ENCODE assay signal across 10 mouse cellular contexts in the genomic region with DNA sequence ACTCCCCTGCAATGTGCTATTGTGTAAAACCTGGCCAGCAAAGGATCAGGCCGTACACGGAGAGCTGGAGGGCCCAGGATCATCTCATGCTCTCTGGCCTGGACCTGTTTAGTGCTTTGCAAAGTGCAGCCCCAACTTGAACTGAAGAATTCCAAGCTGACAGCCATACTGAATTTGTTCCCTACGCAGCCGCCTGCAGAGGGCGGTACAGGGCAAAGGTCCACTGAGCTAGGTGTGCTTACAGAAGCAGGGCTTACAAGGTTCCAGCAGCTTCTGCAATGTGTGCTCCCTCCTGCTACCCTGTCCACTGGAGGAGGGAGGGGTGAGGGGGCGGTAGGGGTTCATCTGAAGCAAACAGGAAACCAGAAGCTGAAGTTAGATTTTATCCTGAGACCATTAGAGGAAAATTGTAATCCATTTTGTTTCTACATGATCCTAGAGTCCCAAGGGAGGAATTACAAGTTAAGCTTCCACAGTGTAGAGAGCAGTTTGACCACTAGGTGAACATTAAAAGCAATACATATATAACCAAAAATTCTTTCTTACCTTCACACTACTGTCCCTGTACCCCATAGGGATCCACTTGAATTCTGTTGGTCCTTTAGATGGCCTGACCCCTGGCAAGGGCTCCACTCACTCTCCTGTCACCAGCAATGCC. TPM values are rescaled to one million over a fixed set of nuclear protein-coding genes. Genes with fewer than 3 reads are reported as not detected.
A peak's percentile ranks its signal among the peaks of the same experiment; 100 is the strongest.
DNase-seq lines count a peak whose midpoint lies in the region; ATAC-seq and TF ChIP-seq lines count a peak whose summit lies in the region.
"Not testable (repeated sequence)": the region's sequence is repeated elsewhere in the genome, so short reads cannot be mapped to it uniquely, and the experiment has no call there.
"Had no signal": no experiment of that assay in that cellular context is flagged by ENCODE, and none has a peak within 500 bp of the region (broad histone marks: within the 10 kb centered on the region; RNA-seq: fewer than 3 reads in every experiment).

No protein-coding gene starts in this region.

- TF ChIP-seq EP300 in MEL (IDR thresholded peaks at IDR 0.05; ENCODE audit: low read depth in 1 of 2, low read length in 2 of 2): not testable (repeated sequence)

- not testable (repeated sequence) for TF ChIP-seq POLR2A in MEL (IDR thresholded peaks at IDR 0.05; ENCODE audit: control insufficient read depth in 1 of 2, insufficient read depth in 1 of 2, low read depth in 1 of 2, low read length in 2 of 2, poor library complexity in 1 of 2); cerebellum, adult 2 months (IDR thresholded peaks at IDR 0.05; ENCODE audit: borderline replicate concordance, insufficient read depth, low read length)

- not testable (repeated sequence) for H3K4me2 ChIP-seq in lung, embryonic 16.5 days (ENCODE audit: low read depth, low read length)

- H3K36me3 ChIP-seq in MEL (ENCODE audit: control insufficient read depth in 1 of 2, insufficient read depth in 2 of 2, low read length in 2 of 2); lung, embryonic 16.5 days (ENCODE audit: control insufficient read depth, insufficient read depth, low read length): not testable (repeated sequence)

- H3K9ac ChIP-seq in MEL (ENCODE audit: control insufficient read depth, low read depth, low read length, poor library complexity, severe bottlenecking); lung, embryonic 16.5 days (ENCODE audit: low read length): not testable (repeated sequence)

- TF ChIP-seq CTCF in MEL (IDR thresholded peaks at IDR 0.05 in 2 of 3, conservative IDR thresholded peaks at IDR 0.05 in 1 of 3; ENCODE audit: control insufficient read depth in 1 of 3, insufficient read depth in 1 of 3, low read depth in 2 of 3, low read length in 3 of 3, poor library complexity in 1 of 3, severe bottlenecking in 1 of 3): peak; percentile 2 to 51 (median 44); a peak in 4 of 6 replicates
- peak; percentile 24; the same call in 1 of the 2 replicates for TF ChIP-seq CTCF in cerebellum, adult 2 months (IDR thresholded peaks at IDR 0.05; ENCODE audit: borderline replicate concordance, insufficient read depth, low read depth, low read length)

- 24% methylated on average over 6 of the region's 6 CpGs for WGBS in cerebellum, adult 2 months
- 18% methylated on average over 6 of the region's 6 CpGs for WGBS in lung, embryonic 16.5 days

- peak; percentile 23; the same call in 1 of the 2 replicates for ATAC-seq in lung, embryonic 16.5 days (ENCODE audit: low read depth)

- H3K27ac ChIP-seq in MEL (ENCODE audit: control insufficient read depth, low read depth, low read length); cerebellum, adult 2 months (ENCODE audit: insufficient read depth, low read length); lung, embryonic 16.5 days (ENCODE audit: low read length): not testable (repeated sequence)

- TF ChIP-seq RAD21 in MEL (IDR thresholded peaks at IDR 0.05; ENCODE audit: low read depth, low read length): peak; percentile 37

- not testable (repeated sequence) for H3K4me1 ChIP-seq in MEL (ENCODE audit: control insufficient read depth in 1 of 2, insufficient read depth in 2 of 2, low read length in 2 of 2); cerebellum, adult 2 months (ENCODE audit: control insufficient read depth, insufficient read depth, low read length); lung, embryonic 16.5 days (replicated peaks; ENCODE audit: control insufficient read depth, insufficient read depth, low read length)

- not testable (repeated sequence) for H3K9me3 ChIP-seq in MEL (replicated peaks; ENCODE audit: insufficient read depth, low read length); lung, embryonic 16.5 days (ENCODE audit: control insufficient read depth, low read length)

- not testable (repeated sequence) for H3K27me3 ChIP-seq in MEL (ENCODE audit: control insufficient read depth in 1 of 2, insufficient read depth in 2 of 2, low read length in 2 of 2); cerebellum, adult 2 months (ENCODE audit: control insufficient read depth, insufficient read depth, low read length); lung, embryonic 16.5 days (ENCODE audit: control insufficient read depth, insufficient read depth, low read depth, low read length)

- not testable (repeated sequence) for H3K79me2 ChIP-seq in MEL (ENCODE audit: control insufficient read depth, insufficient read depth, low read length, poor library complexity)

- not testable (repeated sequence) for H3K4me3 ChIP-seq in MEL (ENCODE audit: control insufficient read depth in 1 of 2, insufficient read depth in 1 of 2, low read depth in 2 of 2, low read length in 2 of 2); cerebellum, adult 2 months (replicated peaks; ENCODE audit: insufficient read depth, low read depth, low read length); lung, embryonic 16.5 days (ENCODE audit: low read length)

- peak; percentile 19 for DNase-seq in MEL (ENCODE audit: low read depth, low spot score)
- peak; percentile 9 to 33 for DNase-seq in cerebellum, adult 2 months
- DNase-seq in frontal cortex, postnatal 10 days (ENCODE audit: low spot score in 2 of 2): peak; percentile 10 to 32
- peak; percentile 82 for DNase-seq in heart, postnatal 4 days
- DNase-seq in layer of hippocampus, adult 11-12 months (ENCODE audit: low spot score): peak; percentile 18
- peak; percentile 5 for DNase-seq in right cerebral cortex, adult 18-20 months
- DNase-seq in urinary bladder, adult 18-20 months (ENCODE audit: low spot score in 2 of 2): peak; percentile 19 to 32

TF ChIP-seq in MEL, 35 proteins besides CTCF, POLR2A, EP300 and RAD21:
- peak; percentile 14; the same call in 1 of the 2 replicates for TF ChIP-seq ZC3H11A (IDR thresholded peaks at IDR 0.05; ENCODE audit: low read depth, low read length)
- TF ChIP-seq SMC3 (IDR thresholded peaks at IDR 0.05; ENCODE audit: low read depth, low read length): peak; percentile 54
TF ChIP-seq in MEL: peak in this region for 2; not testable (repeated sequence) for 33.

RNA-seq across cellular contexts. Expression of gene Apol7c, which starts 9.8 kb away (rescaled TPM):
- total RNA-seq in MEL (2012; rRNA removed): not detected in 2 replicates
- not detected for polyA plus RNA-seq in MEL (2012; ENCODE audit: insufficient read depth in 1 of 2, insufficient read length in 2 of 2, low read depth in 1 of 2, low replicate concordance in 2 of 2, missing spikeins in 1 of 2)
- polyA plus RNA-seq in cerebellum, adult 2 months (2012; rRNA removed): not detected in 2 replicates
- total RNA-seq in heart, postnatal 4 days (2021): not detected
- not detected in 2 replicates for polyA plus RNA-seq in lung, embryonic 16.5 days (2015; fragmentation: Nextera tagmentation; extraction: Ambion mirVana)
- polyA plus RNA-seq: Patski had no signal

RNA-seq across cellular contexts. Expression of gene Apol11a, which starts 15.2 kb away (rescaled TPM):
- total RNA-seq in MEL (2012; rRNA removed): 0.12 TPM in 1 of 2 replicates, not detected in the other
- not detected for polyA plus RNA-seq in MEL (2012; ENCODE audit: insufficient read depth in 1 of 2, insufficient read length in 2 of 2, low read depth in 1 of 2, low replicate concordance in 2 of 2, missing spikeins in 1 of 2)
- not detected in 2 replicates for polyA plus RNA-seq in cerebellum, adult 2 months (2012; rRNA removed)
- total RNA-seq in heart, postnatal 4 days (2021): not detected
- not detected in 2 replicates for polyA plus RNA-seq in lung, embryonic 16.5 days (2015; fragmentation: Nextera tagmentation; extraction: Ambion mirVana)
- polyA plus RNA-seq: inflammation-experienced regulatory T-cells, adult 6 months had no signal

RNA-seq across cellular contexts. Expression of gene 1700025B11Rik, which starts 38.4 kb away (rescaled TPM):
- not detected in 2 replicates for total RNA-seq in MEL (2012; rRNA removed)
- not detected for polyA plus RNA-seq in MEL (2012; ENCODE audit: insufficient read depth in 1 of 2, insufficient read length in 2 of 2, low read depth in 1 of 2, low replicate concordance in 2 of 2, missing spikeins in 1 of 2)
- not detected in 2 replicates for polyA plus RNA-seq in cerebellum, adult 2 months (2012; rRNA removed)
- not detected for total RNA-seq in heart, postnatal 4 days (2021)
- not detected in 2 replicates for polyA plus RNA-seq in lung, embryonic 16.5 days (2015; fragmentation: Nextera tagmentation; extraction: Ambion mirVana)
- polyA plus RNA-seq: inflammation-experienced regulatory T-cells, adult 6 months; Patski had no signal

RNA-seq across cellular contexts. Expression of gene Apol10a, which starts 46.5 kb away (rescaled TPM):
- total RNA-seq in MEL (2012; rRNA removed): not detected in 2 replicates
- not detected for polyA plus RNA-seq in MEL (2012; ENCODE audit: insufficient read depth in 1 of 2, insufficient read length in 2 of 2, low read depth in 1 of 2, low replicate concordance in 2 of 2, missing spikeins in 1 of 2)
- not detected in 2 replicates for polyA plus RNA-seq in cerebellum, adult 2 months (2012; rRNA removed)
- total RNA-seq in heart, postnatal 4 days (2021): not detected
- polyA plus RNA-seq in lung, embryonic 16.5 days (2015; fragmentation: Nextera tagmentation; extraction: Ambion mirVana): not detected in 2 replicates
- polyA plus RNA-seq: inflammation-experienced regulatory T-cells, adult 6 months; Patski had no signal

Comparison
In these comparisons a context has a peak if more than half of its experiments do, and no peak if none do; other contexts are left out.
1. DNase-seq: peak in every context shown above with its lines; median percentile 82 in heart, postnatal 4 days; 26 in urinary bladder, adult 18-20 months; 21 in cerebellum, adult 2 months; 21 in frontal cortex, postnatal 10 days; 19 in MEL; 18 in layer of hippocampus, adult 11-12 months; 5 in right cerebral cortex, adult 18-20 months.